Mouse (Mus musculus): Measurements from ENCODE around the gene Macrod2. TPM values are rescaled to one million over a fixed set of nuclear protein-coding genes. Genes with fewer than 3 reads are reported as not detected.

Macrod2 gene
- polyA plus RNA-seq, 1 experiment from 2014 or later = 23.7 TPM

DNA sequence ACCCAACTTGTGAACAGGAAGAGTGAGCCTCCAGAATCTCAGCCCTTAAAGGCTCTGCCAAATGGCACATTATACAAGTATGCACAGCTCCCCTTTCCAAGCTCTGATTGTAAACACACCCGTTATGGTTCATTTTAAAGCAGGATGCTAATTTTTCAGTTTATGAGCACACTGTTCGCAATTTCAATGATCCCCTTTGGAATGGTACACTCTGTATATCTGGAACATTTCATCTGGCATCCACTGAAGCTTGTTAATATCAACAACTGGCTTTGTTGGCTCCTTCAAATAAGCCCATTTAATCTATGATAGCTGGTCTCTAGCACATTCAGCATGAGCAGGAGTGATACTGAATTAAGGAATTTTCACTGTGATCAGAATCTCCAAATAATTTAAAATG lies 1222.6 kb downstream of the Macrod2 start:
- WGBS = 71% methylated on average over 2 of the region's 2 CpGs
- H3K9me3 ChIP-seq = no peaks in the 10 kb centered on the region
- no peak overlapping the region for H3K27ac ChIP-seq (replicated peaks)
- H3K4me1 ChIP-seq = no peaks in the 10 kb centered on the region
- H3K27me3 ChIP-seq (replicated peaks) = no peaks in the 10 kb centered on the region
- no peak overlapping the region for H3K9ac ChIP-seq
- H3K36me3 ChIP-seq = no peaks in the 10 kb centered on the region
- ATAC-seq (ENCODE audit: extremely low read depth, insufficient number of reproducible peaks, low FRiP score, low TSS enrichment) = no peak
- no peak overlapping the region for H3K4me2 ChIP-seq
- no peak overlapping the region for H3K4me3 ChIP-seq

DNA sequence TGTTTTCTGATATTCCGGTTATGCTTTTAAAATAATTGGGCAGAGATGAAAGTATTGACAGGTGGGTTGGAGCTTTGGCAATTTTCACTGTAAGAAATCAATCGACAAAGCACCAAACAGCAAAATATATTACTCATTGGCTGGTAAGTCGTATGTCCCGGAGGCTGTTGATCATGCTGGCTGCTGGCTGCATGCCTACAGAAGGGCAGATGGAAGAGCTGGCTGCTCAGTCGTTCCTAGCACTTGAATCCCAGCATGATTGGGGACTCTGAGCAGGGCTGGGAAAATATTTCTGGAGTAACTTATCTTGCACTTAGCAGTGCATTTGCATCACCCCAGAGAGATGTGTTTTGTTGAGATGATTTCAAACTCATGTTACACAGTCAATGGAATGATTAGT lies 1223.1 kb downstream of the Macrod2 start:
- no peak for ATAC-seq (ENCODE audit: extremely low read depth, insufficient number of reproducible peaks, low FRiP score, low TSS enrichment)
- Histone ChIP-seq H3K27me3 (replicated peaks) (no peaks in the 10 kb centered on the region), H3K9ac (no peak overlapping the region), H3K27ac (replicated peaks) (no peak overlapping the region), H3K4me1 (no peaks in the 10 kb centered on the region), H3K9me3 (no peaks in the 10 kb centered on the region), H3K4me2 (no peak overlapping the region), H3K4me3 (no peak overlapping the region), H3K36me3 (no peaks in the 10 kb centered on the region)
- 62% methylated on average over 5 of the region's 5 CpGs for WGBS

DNA sequence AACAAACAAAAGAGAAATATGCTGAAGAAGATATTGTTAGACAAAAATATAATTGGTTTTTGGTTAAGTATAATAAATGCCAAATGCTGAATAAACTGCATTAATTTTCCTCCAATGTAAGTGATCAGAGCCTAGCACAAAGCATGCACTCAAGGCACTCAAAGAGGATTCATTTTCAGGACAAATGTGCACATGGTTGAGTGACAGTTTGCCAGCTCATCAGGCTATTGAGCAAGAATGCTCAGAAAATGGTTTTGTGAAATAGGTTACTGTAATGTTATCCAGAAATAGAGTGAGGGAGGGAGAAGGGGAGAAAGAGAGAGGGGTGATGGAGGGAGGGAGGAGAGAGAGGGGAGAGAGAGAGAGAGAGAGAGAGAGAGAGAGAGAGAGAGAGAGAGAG lies 1268.9 kb downstream of the Macrod2 start:
- Histone ChIP-seq H3K4me3 (no peak overlapping the region), H3K9ac (no peak overlapping the region)

DNA sequence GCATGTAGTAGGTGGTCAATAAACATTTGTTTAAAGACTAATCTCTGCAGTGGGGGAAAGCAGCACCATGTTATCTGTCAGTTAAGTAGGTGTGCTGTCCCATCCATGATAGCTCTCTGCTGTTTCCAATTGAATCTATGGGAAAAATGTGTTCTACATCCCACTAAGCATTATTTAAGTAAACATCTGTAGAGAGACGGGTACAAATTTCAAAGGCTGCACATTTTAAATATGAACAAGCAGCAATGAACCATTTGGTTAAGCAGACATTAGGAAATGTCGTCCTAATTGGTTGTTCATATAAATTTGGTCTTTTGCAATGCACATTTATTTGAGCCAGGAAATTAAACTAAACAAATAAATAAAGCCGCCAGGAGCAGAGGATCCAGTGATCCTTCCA lies 1277.7 kb downstream of the Macrod2 start:
- Histone ChIP-seq H3K36me3 (no peaks in the 10 kb centered on the region), H3K27ac (replicated peaks) (no peak overlapping the region), H3K9ac (no peak overlapping the region), H3K4me3 (no peak overlapping the region), H3K9me3 (no peaks in the 10 kb centered on the region), H3K4me2 (no peak overlapping the region), H3K27me3 (replicated peaks) (no peaks in the 10 kb centered on the region), H3K4me1 (no peaks in the 10 kb centered on the region)
- 75% methylated on average over 3 of the region's 3 CpGs for WGBS
- ATAC-seq (ENCODE audit: extremely low read depth, insufficient number of reproducible peaks, low FRiP score, low TSS enrichment) = no peak

More for the DNA sequence above, 1268.9 kb downstream of the Macrod2 start:
- H3K9me3 ChIP-seq = no peaks in the 10 kb centered on the region
- H3K27ac ChIP-seq (replicated peaks) = no peak overlapping the region
- no peaks in the 10 kb centered on the region for H3K4me1 ChIP-seq
- H3K36me3 ChIP-seq = no peaks in the 10 kb centered on the region
- ATAC-seq (ENCODE audit: extremely low read depth, insufficient number of reproducible peaks, low FRiP score, low TSS enrichment) = no peak
- H3K4me2 ChIP-seq = no peak overlapping the region
- H3K27me3 ChIP-seq (replicated peaks) = no peaks in the 10 kb centered on the region

DNA sequence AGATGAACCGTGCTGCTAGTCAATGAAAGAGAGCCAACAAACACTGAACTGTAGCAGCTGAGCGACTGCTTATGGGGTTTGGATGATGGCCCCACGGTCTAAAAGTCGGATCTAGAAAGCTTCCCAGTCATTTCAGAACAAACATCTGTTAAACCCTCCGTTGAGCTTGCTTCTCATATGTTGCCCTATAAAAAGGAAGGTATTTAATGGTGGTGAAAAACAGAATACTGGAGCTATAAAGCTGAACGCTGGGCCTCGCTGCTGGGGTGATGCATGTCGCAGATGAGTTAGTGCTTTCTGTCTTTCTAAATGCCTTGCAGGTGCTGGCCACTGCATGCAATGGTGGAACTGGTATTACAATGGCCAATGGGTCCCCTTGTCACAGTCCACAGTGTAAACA lies 1278.3 kb downstream of the Macrod2 start:
- H3K27ac ChIP-seq (replicated peaks) = no peak overlapping the region
- H3K4me1 ChIP-seq = no peaks in the 10 kb centered on the region
- no peaks in the 10 kb centered on the region for H3K36me3 ChIP-seq
- H3K9ac ChIP-seq = no peak overlapping the region
- no peak overlapping the region for H3K4me2 ChIP-seq
- WGBS = 81% methylated on average over 8 of the region's 8 CpGs
- no peak overlapping the region for H3K4me3 ChIP-seq
- no peak for ATAC-seq (ENCODE audit: extremely low read depth, insufficient number of reproducible peaks, low FRiP score, low TSS enrichment)
- H3K27me3 ChIP-seq (replicated peaks) = no peaks in the 10 kb centered on the region
- no peaks in the 10 kb centered on the region for H3K9me3 ChIP-seq

DNA sequence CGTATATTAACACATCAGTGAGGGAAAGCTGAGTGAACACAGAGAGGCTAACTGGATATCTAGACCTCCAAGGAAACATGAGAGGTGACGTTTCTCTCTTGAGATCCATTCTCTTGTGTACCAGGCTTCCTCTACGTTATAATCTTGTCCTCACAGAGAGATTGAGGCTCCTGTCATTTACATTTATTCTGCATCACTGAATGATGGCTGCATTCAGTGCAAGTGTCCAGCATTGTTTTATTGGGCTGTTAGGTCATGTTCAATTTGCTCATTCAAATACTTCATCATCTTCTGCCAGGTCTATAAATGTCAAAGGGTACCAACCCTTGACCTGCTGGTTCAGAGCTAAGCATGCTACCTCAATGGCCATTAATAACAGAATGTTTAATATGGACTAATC lies 1302.4 kb downstream of the Macrod2 start:
- peaks cover 12% of the 10 kb centered on the region for H3K4me1 ChIP-seq
- H3K4me3 ChIP-seq = no peak overlapping the region
- no peak overlapping the region for H3K9ac ChIP-seq
- H3K27ac ChIP-seq (replicated peaks) = no peak overlapping the region
- H3K4me2 ChIP-seq = no peak overlapping the region
- 63% methylated on average over 3 of the region's 3 CpGs for WGBS
- H3K36me3 ChIP-seq = no peaks in the 10 kb centered on the region
- no peaks in the 10 kb centered on the region for H3K27me3 ChIP-seq (replicated peaks)
- ATAC-seq (ENCODE audit: extremely low read depth, insufficient number of reproducible peaks, low FRiP score, low TSS enrichment) = no peak
- no peaks in the 10 kb centered on the region; the same call in 1 of the 2 replicates for H3K9me3 ChIP-seq

DNA sequence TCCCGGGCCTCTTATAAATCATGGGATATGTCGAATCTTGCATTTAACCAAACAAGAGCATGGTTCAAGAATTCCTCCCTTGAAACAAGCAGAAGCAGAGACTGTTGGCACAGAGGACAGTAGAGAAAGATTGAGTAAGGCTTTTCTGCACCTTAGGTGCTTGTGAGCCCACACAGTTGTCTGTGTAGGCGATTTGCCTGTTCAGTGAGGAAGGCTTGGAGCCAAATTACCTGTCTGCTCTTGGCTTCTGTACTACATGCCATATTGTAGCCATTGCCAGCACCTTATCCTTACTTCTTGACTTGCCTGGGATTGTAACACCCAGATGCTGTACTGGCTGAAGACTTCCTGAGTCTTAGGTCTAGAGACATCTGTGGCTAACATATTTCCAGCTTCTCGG lies 1303.2 kb downstream of the Macrod2 start:
- no peaks in the 10 kb centered on the region for H3K27me3 ChIP-seq (replicated peaks)
- no peak overlapping the region for H3K27ac ChIP-seq (replicated peaks)
- WGBS = 73% methylated on average over 4 of the region's 4 CpGs
- H3K4me1 ChIP-seq = peaks cover 12% of the 10 kb centered on the region
- H3K4me3 ChIP-seq = no peak overlapping the region
- ATAC-seq (ENCODE audit: extremely low read depth, insufficient number of reproducible peaks, low FRiP score, low TSS enrichment) = no peak; the same call in 1 of the 2 replicates
- no peaks in the 10 kb centered on the region; the same call in 1 of the 2 replicates for H3K9me3 ChIP-seq
- H3K36me3 ChIP-seq = no peaks in the 10 kb centered on the region
- H3K4me2 ChIP-seq = no peak overlapping the region
- H3K9ac ChIP-seq = no peak overlapping the region

DNA sequence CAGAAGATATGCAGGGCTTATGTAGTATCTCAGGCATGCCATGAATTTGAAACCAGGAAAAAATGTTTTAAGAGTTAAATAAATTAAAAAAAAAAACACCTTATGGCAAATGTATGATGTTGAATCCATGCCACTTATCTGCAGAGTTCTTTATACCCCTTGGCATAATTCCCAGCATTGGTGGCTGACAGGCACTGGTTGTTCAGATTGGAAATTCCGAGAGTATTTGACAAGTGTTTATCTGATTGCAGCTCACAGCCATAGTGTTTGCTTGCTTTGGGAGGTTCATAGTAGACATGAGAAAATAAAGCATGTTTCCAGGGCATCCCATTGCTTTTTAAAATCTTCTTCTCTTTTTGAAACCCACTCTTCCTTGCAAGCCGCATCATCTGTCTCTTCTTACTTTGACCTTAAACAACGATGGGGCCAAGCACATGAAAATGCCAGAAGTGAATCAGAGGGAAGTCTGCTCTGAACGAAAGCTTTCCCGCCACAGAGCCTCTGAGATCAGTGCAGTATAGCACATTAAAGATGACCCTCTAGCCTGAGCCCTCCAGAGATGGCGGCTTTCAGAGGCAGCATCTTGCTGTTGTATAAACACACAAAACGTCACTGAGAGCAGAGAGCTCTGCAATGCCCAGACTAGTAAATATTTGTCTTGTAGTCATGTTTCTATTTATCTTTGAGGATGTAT lies 1305.8 kb downstream of the Macrod2 start:
- Histone ChIP-seq H3K4me1 (peaks cover 12% of the 10 kb centered on the region), H3K9me3 (no peaks in the 10 kb centered on the region), H3K27me3 (replicated peaks) (no peaks in the 10 kb centered on the region), H3K4me2 (no peak overlapping the region), H3K36me3 (no peaks in the 10 kb centered on the region), H3K4me3 (no peak overlapping the region), H3K9ac (no peak overlapping the region), H3K27ac (replicated peaks) (no peak overlapping the region)
- 32% methylated on average over 7 of the region's 7 CpGs for WGBS
- ATAC-seq (ENCODE audit: extremely low read depth, insufficient number of reproducible peaks, low FRiP score, low TSS enrichment) = no peak

DNA sequence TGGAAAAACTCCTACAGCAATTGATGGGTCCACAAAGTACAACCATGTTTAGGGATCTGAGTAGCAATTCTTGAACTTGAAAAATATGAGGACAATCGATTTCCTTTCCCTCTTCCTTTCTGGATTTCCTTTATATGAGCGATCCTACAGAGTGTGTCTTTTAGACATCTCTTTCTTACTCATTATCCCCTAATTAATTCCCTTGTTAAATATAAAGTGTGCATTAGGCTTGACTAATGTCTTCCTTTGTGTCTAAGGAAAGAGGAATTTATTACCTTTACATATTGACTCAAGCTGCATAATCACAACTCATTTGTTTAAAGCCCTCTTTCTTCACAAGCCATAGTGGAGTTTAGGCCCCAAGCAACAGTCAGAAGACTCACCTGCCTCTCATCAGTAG lies 1316.7 kb downstream of the Macrod2 start:
- Histone ChIP-seq H3K4me2 (no peak overlapping the region), H3K9ac (no peak overlapping the region), H3K36me3 (no peaks in the 10 kb centered on the region), H3K27ac (replicated peaks) (no peak overlapping the region), H3K9me3 (no peaks in the 10 kb centered on the region), H3K27me3 (replicated peaks) (no peaks in the 10 kb centered on the region), H3K4me1 (no peaks in the 10 kb centered on the region), H3K4me3 (no peak overlapping the region)
- ATAC-seq (ENCODE audit: extremely low read depth, insufficient number of reproducible peaks, low FRiP score, low TSS enrichment) = no peak
- 64% methylated on average over 2 of the region's 2 CpGs for WGBS

DNA sequence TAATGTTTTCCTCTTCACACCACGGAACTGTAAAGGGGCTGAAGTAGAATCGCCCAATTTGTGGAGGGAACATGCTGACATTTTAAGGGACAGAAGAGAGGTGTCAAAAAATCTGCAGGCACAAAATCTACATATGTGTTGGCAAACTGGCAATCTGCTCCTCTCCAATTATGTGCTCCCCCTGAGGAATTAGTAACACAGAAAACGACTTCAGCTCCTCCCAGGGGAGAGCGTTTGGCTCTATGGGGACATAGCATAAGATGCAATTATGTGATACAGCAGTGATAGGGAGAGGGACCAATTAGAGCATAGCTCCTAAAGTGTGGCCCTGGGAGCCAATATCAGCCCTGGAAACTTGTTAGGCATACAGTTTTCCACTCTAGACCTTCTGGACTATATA lies 1317.2 kb downstream of the Macrod2 start:
- Histone ChIP-seq H3K36me3 (no peaks in the 10 kb centered on the region), H3K27ac (replicated peaks) (no peak overlapping the region), H3K4me1 (no peaks in the 10 kb centered on the region), H3K27me3 (replicated peaks) (no peaks in the 10 kb centered on the region), H3K4me2 (no peak overlapping the region), H3K9ac (no peak overlapping the region), H3K4me3 (no peak overlapping the region), H3K9me3 (no peaks in the 10 kb centered on the region)
- WGBS = 68% methylated on average over 4 of the region's 4 CpGs
- ATAC-seq (ENCODE audit: extremely low read depth, insufficient number of reproducible peaks, low FRiP score, low TSS enrichment) = no peak

DNA sequence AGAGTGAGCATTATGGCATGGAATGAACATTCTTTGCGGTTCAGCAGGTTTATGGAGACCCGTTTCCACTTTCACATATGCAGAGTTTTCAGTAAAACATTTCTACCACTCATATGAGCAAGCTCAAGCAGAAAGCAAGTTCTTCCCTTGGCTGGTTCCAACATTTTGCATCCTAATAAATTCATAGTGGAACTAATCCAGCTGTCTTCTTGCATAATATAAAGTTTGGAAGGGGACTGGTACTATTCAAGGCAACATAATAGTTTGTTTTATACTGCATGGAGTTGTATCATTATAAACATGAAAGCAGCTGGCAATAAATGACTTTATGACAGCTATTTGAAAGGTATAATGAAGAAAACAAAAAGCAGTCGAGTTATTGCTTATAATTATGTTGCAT lies 1320.0 kb downstream of the Macrod2 start:
- Histone ChIP-seq H3K9ac (no peak overlapping the region), H3K4me3 (no peak overlapping the region), H3K27me3 (replicated peaks) (no peaks in the 10 kb centered on the region), H3K4me2 (no peak overlapping the region), H3K9me3 (no peaks in the 10 kb centered on the region), H3K4me1 (no peaks in the 10 kb centered on the region), H3K27ac (replicated peaks) (no peak overlapping the region), H3K36me3 (no peaks in the 10 kb centered on the region)
- 71% methylated on average over 3 of the region's 3 CpGs for WGBS
- no peak for ATAC-seq (ENCODE audit: extremely low read depth, insufficient number of reproducible peaks, low FRiP score, low TSS enrichment)

DNA sequence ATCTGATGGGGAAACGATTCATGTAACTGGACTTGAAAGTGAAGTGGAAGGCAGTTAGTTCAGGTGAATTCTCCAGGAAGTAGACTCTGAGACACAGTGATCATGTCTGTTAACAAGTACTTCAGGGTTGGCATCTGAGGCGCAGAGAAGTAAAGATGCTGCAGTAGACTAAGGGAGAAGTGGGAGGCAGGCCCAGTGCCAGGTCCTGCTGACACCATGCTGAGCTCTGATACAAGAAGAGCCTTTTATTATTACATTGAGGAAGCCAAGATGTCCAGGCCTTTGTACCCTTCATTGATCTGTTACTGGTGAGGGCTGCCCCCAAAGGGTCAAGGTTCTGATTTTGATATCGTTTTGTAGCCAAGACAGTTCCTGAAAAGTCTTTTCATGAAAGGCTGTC lies 1327.4 kb downstream of the Macrod2 start:
- no peak overlapping the region for H3K4me3 ChIP-seq
- H3K4me2 ChIP-seq = no peak overlapping the region
- H3K4me1 ChIP-seq = no peaks in the 10 kb centered on the region
- no peak overlapping the region for H3K9ac ChIP-seq
- H3K9me3 ChIP-seq = no peaks in the 10 kb centered on the region
- H3K27ac ChIP-seq (replicated peaks) = no peak overlapping the region
- H3K36me3 ChIP-seq = no peaks in the 10 kb centered on the region
- 70% methylated on average over 3 of the region's 3 CpGs for WGBS
- ATAC-seq (ENCODE audit: extremely low read depth, insufficient number of reproducible peaks, low FRiP score, low TSS enrichment) = no peak
- H3K27me3 ChIP-seq (replicated peaks) = no peaks in the 10 kb centered on the region
